Comparison of ENCODE assay signal across 10 mouse cellular contexts in the genomic region with DNA sequence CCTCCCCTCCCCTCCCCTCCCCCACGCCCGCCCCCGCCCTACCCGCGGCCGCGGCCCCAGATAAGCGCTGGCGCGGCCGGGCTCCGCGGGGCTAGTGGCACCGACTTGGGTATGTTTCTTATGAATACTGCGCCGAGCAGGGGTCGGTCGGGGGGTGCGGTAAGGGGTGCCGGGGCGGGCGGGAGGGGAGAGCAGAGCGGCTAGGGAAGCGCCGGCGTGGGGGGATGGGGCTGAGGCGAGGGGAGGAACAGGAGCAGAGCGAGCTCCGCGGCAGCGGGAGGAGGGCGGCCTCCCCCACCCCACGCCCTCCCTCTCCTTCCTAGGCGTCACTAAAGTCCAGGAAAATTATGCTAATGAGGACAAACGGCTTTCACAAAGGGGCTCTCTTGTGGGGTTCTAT. TPM values are rescaled to one million over a fixed set of nuclear protein-coding genes. Genes with fewer than 3 reads are reported as not detected.
A peak's percentile ranks its signal among the peaks of the same experiment; 100 is the strongest.
DNase-seq lines count a peak whose midpoint lies in the region; ATAC-seq and TF ChIP-seq lines count a peak whose summit lies in the region.
"Had no signal": no experiment of that assay in that cellular context is flagged by ENCODE, and none has a peak within 500 bp of the region (broad histone marks: within the 10 kb centered on the region; RNA-seq: fewer than 3 reads in every experiment).

No protein-coding gene starts in this region.

- peak overlapping the region; percentile 79 for H3K9ac ChIP-seq in heart, embryonic 13.5 days
- peak overlapping the region; percentile 44; the same call in 1 of the 2 replicates for H3K9ac ChIP-seq in heart, postnatal 0 days (replicated peaks; ENCODE audit: low read depth, low read length)
- H3K9ac ChIP-seq in neural tube, embryonic 13.5 days, result peak overlapping the region; percentile 95

- peaks cover 99% of the 10 kb centered on the region for H3K27me3 ChIP-seq in heart, embryonic 13.5 days (replicated peaks)
- H3K27me3 ChIP-seq in heart, postnatal 0 days (ENCODE audit: control insufficient read depth, insufficient read depth, low read length), result peaks cover 99% of the 10 kb centered on the region
- H3K27me3 ChIP-seq in limb, embryonic 10.5 days (ENCODE audit: low read depth, poor library complexity, severe bottlenecking), result peaks cover 85% of the 10 kb centered on the region
- H3K27me3 ChIP-seq in neural tube, embryonic 13.5 days, result no peaks in the 10 kb centered on the region

- no peaks in the 10 kb centered on the region for H3K9me3 ChIP-seq in heart, embryonic 13.5 days
- no peaks in the 10 kb centered on the region for H3K9me3 ChIP-seq in heart, postnatal 0 days (replicated peaks; ENCODE audit: control insufficient read depth, low read length)
- no peaks in the 10 kb centered on the region for H3K9me3 ChIP-seq in limb, embryonic 10.5 days (replicated peaks)
- H3K9me3 ChIP-seq in neural tube, embryonic 13.5 days, result no peaks in the 10 kb centered on the region

- DNase-seq in heart, postnatal 10 days, result no peak
- no peak for DNase-seq in heart, postnatal 0 days (ENCODE audit: low spot score)
- peak; percentile 73 for DNase-seq in limb, embryonic 10.5 days (ENCODE audit: low spot score)
- no peak for DNase-seq in left cerebral cortex, postnatal 4 days
- no peak for DNase-seq in ovary, adult 18-20 months (ENCODE audit: low spot score)

- intact Hi-C loops in heart, postnatal 10 days (cut with DNase I), result no loop called here
- intact Hi-C loops in left cerebral cortex, postnatal 4 days (cut with DNase I), result no loop called here

- WGBS in heart, embryonic 13.5 days, result 3% methylated on average over 25 of the region's 35 CpGs
- WGBS in heart, postnatal 0 days, result 1% methylated on average over 15 of the region's 35 CpGs
- 2% methylated on average over 20 of the region's 35 CpGs for WGBS in limb, embryonic 10.5 days
- WGBS in neural tube, embryonic 13.5 days, result 0% methylated on average over 6 of the region's 35 CpGs

- H3K4me2 ChIP-seq in heart, embryonic 13.5 days, result peak overlapping the region; percentile 50
- H3K4me2 ChIP-seq in heart, postnatal 0 days (ENCODE audit: low read depth, low read length), result peak overlapping the region; percentile 44
- H3K4me2 ChIP-seq in neural tube, embryonic 13.5 days, result peak overlapping the region; percentile 75

- TF ChIP-seq CTCF in heart, postnatal 0 days (IDR thresholded peaks at IDR 0.05; ENCODE audit: low read depth), result no peak

- ATAC-seq in heart, embryonic 13.5 days (ENCODE audit: extremely low read depth, insufficient number of reproducible peaks, low FRiP score, low TSS enrichment), result no peak
- ATAC-seq in heart, postnatal 0 days (ENCODE audit: insufficient read depth, low read depth), result no peak
- peak; percentile 20 for ATAC-seq in neural tube, embryonic 13.5 days (ENCODE audit: low read depth)
- ATAC-seq in cerebellum, adult (ENCODE audit: insufficient number of reproducible peaks, low FRiP score, low TSS enrichment), result no peak

- no peak for TF ChIP-seq EP300 in heart, postnatal 0 days (IDR thresholded peaks at IDR 0.05; ENCODE audit: low read depth)

- H3K27ac ChIP-seq in heart, embryonic 13.5 days (replicated peaks), result peak overlapping the region; percentile 86
- peak overlapping the region; percentile 67 for H3K27ac ChIP-seq in heart, postnatal 0 days (ENCODE audit: low read depth)
- peak overlapping the region; percentile 90 for H3K27ac ChIP-seq in limb, embryonic 10.5 days
- H3K27ac ChIP-seq in neural tube, embryonic 13.5 days (replicated peaks), result peak overlapping the region; percentile 97
- H3K27ac ChIP-seq: macrophage had no signal

- peaks cover 10% of the 10 kb centered on the region for H3K4me1 ChIP-seq in heart, embryonic 13.5 days
- 0 out of 2 replicates have a peak, but pooled peaks cover 3% of the 10 kb centered on the region for H3K4me1 ChIP-seq in heart, postnatal 0 days (ENCODE audit: control insufficient read depth, insufficient read depth)
- peaks cover 100% of the 10 kb centered on the region for H3K4me1 ChIP-seq in limb, embryonic 10.5 days
- H3K4me1 ChIP-seq in neural tube, embryonic 13.5 days (replicated peaks), result peaks cover 98% of the 10 kb centered on the region

- no peaks in the 10 kb centered on the region for H3K36me3 ChIP-seq in heart, embryonic 13.5 days
- H3K36me3 ChIP-seq in heart, postnatal 0 days (replicated peaks; ENCODE audit: control insufficient read depth, insufficient read depth, low read length), result no peaks in the 10 kb centered on the region
- peaks cover 8% of the 10 kb centered on the region for H3K36me3 ChIP-seq in limb, embryonic 10.5 days
- H3K36me3 ChIP-seq in neural tube, embryonic 13.5 days, result peaks cover 13% of the 10 kb centered on the region

- H3K4me3 ChIP-seq in heart, embryonic 13.5 days, result peak overlapping the region; percentile 52
- peak overlapping the region; percentile 43 for H3K4me3 ChIP-seq in heart, postnatal 0 days (ENCODE audit: low read depth, low read length)
- peak overlapping the region; percentile 65 for H3K4me3 ChIP-seq in limb, embryonic 10.5 days
- peak overlapping the region; percentile 54 for H3K4me3 ChIP-seq in neural tube, embryonic 13.5 days

RNA-seq across cellular contexts. Expression of a gene that starts 1.4 kb away (rescaled TPM):
- polyA plus RNA-seq in heart, embryonic 13.5 days (2015; fragmentation: Nextera tagmentation; extraction: Ambion mirVana), result 0.15 and 0.33 TPM in 2 replicates
- under 1 TPM; 0.10 to 0.17 TPM for total RNA-seq in heart, postnatal 10 days (2021)
- total RNA-seq in heart, postnatal 0 days (2014; rRNA removed; ENCODE audit: low replicate concordance), result 0.08 and 0.84 TPM in 2 replicates
- polyA plus RNA-seq in heart, postnatal 0 days (2015; fragmentation: Nextera tagmentation; extraction: Ambion mirVana), result 0.03 and 0.12 TPM in 2 replicates
- 1.1 and 1.3 TPM in 2 replicates for polyA plus RNA-seq in limb, embryonic 10.5 days (2016; fragmentation: Nextera tagmentation; extraction: Ambion mirVana)
- polyA plus RNA-seq in neural tube, embryonic 13.5 days (2015; fragmentation: Nextera tagmentation; extraction: Ambion mirVana), result 3.5 and 4.1 TPM in 2 replicates
- total RNA-seq in left cerebral cortex, postnatal 4 days (2021), result not detected
- polyA plus RNA-seq: macrophage; testis, adult 2 months had no signal

RNA-seq across cellular contexts. Expression of a gene that starts 11.2 kb away (rescaled TPM):
- polyA plus RNA-seq in heart, embryonic 13.5 days (2015; fragmentation: Nextera tagmentation; extraction: Ambion mirVana), result 1.5 and 2.5 TPM in 2 replicates
- 1 to 10 TPM in 1 of 2 experiments, under 1 TPM in 1; 0.98 to 1.0 TPM for total RNA-seq in heart, postnatal 10 days (2021)
- not detected in 2 replicates for total RNA-seq in heart, postnatal 0 days (2014; rRNA removed; ENCODE audit: low replicate concordance)
- 0.42 and 0.69 TPM in 2 replicates for polyA plus RNA-seq in heart, postnatal 0 days (2015; fragmentation: Nextera tagmentation; extraction: Ambion mirVana)
- 4.5 and 5.3 TPM in 2 replicates for polyA plus RNA-seq in limb, embryonic 10.5 days (2016; fragmentation: Nextera tagmentation; extraction: Ambion mirVana)
- 11.9 and 13.7 TPM in 2 replicates for polyA plus RNA-seq in neural tube, embryonic 13.5 days (2015; fragmentation: Nextera tagmentation; extraction: Ambion mirVana)
- not detected for total RNA-seq in left cerebral cortex, postnatal 4 days (2021)
- polyA plus RNA-seq: macrophage had no signal

RNA-seq across cellular contexts. Expression of a gene that starts 15.7 kb away (rescaled TPM):
- polyA plus RNA-seq in heart, embryonic 13.5 days (2015; fragmentation: Nextera tagmentation; extraction: Ambion mirVana), result 0.71 and 0.74 TPM in 2 replicates
- 1 to 10 TPM in 1 of 2 experiments, under 1 TPM in 1; 0.69 to 1.3 TPM for total RNA-seq in heart, postnatal 10 days (2021)
- 0.38 TPM in 1 of 2 replicates, not detected in the other for total RNA-seq in heart, postnatal 0 days (2014; rRNA removed; ENCODE audit: low replicate concordance)
- polyA plus RNA-seq in heart, postnatal 0 days (2015; fragmentation: Nextera tagmentation; extraction: Ambion mirVana), result 0.08 and 0.18 TPM in 2 replicates
- 1.6 and 1.8 TPM in 2 replicates for polyA plus RNA-seq in limb, embryonic 10.5 days (2016; fragmentation: Nextera tagmentation; extraction: Ambion mirVana)
- 5.7 and 5.8 TPM in 2 replicates for polyA plus RNA-seq in neural tube, embryonic 13.5 days (2015; fragmentation: Nextera tagmentation; extraction: Ambion mirVana)
- not detected for total RNA-seq in left cerebral cortex, postnatal 4 days (2021)

RNA-seq across cellular contexts. Expression of a gene that starts 17.7 kb away (rescaled TPM):
- 0.97 and 1.6 TPM in 2 replicates for polyA plus RNA-seq in heart, embryonic 13.5 days (2015; fragmentation: Nextera tagmentation; extraction: Ambion mirVana)
- under 1 TPM; 0.22 to 0.30 TPM for total RNA-seq in heart, postnatal 10 days (2021)
- total RNA-seq in heart, postnatal 0 days (2014; rRNA removed; ENCODE audit: low replicate concordance), result 0.23 TPM in 1 of 2 replicates, not detected in the other
- polyA plus RNA-seq in heart, postnatal 0 days (2015; fragmentation: Nextera tagmentation; extraction: Ambion mirVana), result 0.08 and 0.15 TPM in 2 replicates
- 1.3 and 1.9 TPM in 2 replicates for polyA plus RNA-seq in limb, embryonic 10.5 days (2016; fragmentation: Nextera tagmentation; extraction: Ambion mirVana)
- polyA plus RNA-seq in neural tube, embryonic 13.5 days (2015; fragmentation: Nextera tagmentation; extraction: Ambion mirVana), result 2.0 and 3.0 TPM in 2 replicates
- total RNA-seq in left cerebral cortex, postnatal 4 days (2021), result not detected

RNA-seq across cellular contexts. Expression of a gene that starts 28.5 kb away (rescaled TPM):
- polyA plus RNA-seq in heart, embryonic 13.5 days (2015; fragmentation: Nextera tagmentation; extraction: Ambion mirVana), result 3.6 and 5.9 TPM in 2 replicates
- 1 to 10 TPM; 1.2 to 1.6 TPM for total RNA-seq in heart, postnatal 10 days (2021)
- 3.5 TPM in 1 of 2 replicates, not detected in the other for total RNA-seq in heart, postnatal 0 days (2014; rRNA removed; ENCODE audit: low replicate concordance)
- 0.36 and 0.65 TPM in 2 replicates for polyA plus RNA-seq in heart, postnatal 0 days (2015; fragmentation: Nextera tagmentation; extraction: Ambion mirVana)
- 9.8 and 10.4 TPM in 2 replicates for polyA plus RNA-seq in limb, embryonic 10.5 days (2016; fragmentation: Nextera tagmentation; extraction: Ambion mirVana)
- polyA plus RNA-seq in neural tube, embryonic 13.5 days (2015; fragmentation: Nextera tagmentation; extraction: Ambion mirVana), result 44.7 and 66.8 TPM in 2 replicates
- total RNA-seq in left cerebral cortex, postnatal 4 days (2021), result not detected

Comparison
In these comparisons a context has a peak if more than half of its experiments do, and no peak if none do; other contexts are left out.
1. H3K9ac ChIP-seq: peak in every context shown above with its lines; median percentile 95 in neural tube, embryonic 13.5 days; 79 in heart, embryonic 13.5 days; 44 in heart, postnatal 0 days.